Mouse (Mus musculus): ENCODE data around the gene Ctbp2.

Ctbp2 gene

GRCm38 (mm10) chr7:133008663-133009062, 115.5 kb downstream of the Ctbp2 start:
- DNase-seq (ENCODE audit: inconsistent ontology term): peak; percentile 63

GRCm38 (mm10) chr7:133007343-133007742, 116.8 kb downstream of the Ctbp2 start:
- DNase-seq (ENCODE audit: inconsistent ontology term): peak; percentile 90

DNA sequence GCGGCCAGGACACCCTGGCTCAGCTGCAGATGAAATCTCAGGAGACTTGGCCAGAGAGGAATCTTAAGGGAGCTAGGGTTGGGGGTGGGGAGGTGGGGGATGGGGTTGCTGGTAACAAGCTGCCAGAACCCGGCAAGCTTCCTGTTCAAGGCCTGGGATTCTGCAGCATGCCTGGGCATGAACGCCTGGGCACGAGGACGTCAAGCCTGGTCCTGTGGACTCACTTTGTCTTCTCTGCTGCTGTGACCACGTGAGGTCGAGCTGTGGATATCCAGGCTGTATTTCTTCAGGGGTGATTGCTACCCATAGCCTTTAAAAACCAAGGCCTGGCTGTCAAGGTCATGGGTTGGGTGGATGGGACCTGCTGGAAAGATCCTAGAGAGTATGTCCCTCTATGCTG, 118.4 kb downstream of the Ctbp2 start:
- no peak for DNase-seq (ENCODE audit: inconsistent ontology term)

- peak; percentile 49 for DNase-seq (ENCODE audit: inconsistent ontology term)
These were observed 120.7 kb downstream of the Ctbp2 start for GRCm38 (mm10) chr7:133003421-133003820.

DNA sequence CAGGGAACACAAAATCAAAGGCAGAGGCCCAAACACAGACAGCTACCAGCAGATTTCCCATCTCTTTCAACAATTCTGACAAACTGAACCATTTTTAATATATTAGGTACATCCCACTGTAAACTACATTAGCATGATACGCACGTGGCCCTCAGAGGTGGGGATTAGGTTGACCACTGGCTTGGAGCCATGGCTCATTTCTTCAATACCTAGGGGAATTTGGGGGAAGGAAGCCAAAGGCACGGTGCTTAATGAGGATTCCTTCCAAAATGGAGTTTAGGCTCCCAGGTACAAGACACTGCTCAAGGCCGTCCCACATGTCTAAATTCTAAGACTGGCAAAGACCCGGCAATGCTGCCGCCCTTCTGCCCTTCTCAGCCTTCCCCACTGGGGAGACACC, 121.9 kb downstream of the Ctbp2 start:
- DNase-seq (ENCODE audit: inconsistent ontology term): no peak

DNA sequence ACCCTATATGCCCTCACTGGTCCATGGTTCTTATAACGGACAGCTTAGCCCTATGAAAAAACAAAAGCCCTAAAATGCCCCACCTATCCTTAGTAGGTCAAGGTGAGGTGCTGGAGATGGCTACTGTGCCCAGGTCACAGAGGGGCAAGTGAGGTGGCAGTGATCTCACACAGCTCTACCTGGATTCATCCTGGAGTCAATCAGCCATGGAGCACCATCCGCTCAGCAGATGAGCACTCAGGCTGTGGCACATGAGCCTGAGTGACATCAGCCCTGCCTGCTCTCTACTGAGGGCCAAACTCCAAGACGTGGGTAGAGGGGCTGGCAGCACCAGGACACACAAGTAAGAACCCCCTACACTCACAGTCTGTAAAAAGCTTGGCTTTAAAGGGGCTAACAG, 122.8 kb downstream of the Ctbp2 start:
- DNase-seq (ENCODE audit: inconsistent ontology term): no peak

DNA sequence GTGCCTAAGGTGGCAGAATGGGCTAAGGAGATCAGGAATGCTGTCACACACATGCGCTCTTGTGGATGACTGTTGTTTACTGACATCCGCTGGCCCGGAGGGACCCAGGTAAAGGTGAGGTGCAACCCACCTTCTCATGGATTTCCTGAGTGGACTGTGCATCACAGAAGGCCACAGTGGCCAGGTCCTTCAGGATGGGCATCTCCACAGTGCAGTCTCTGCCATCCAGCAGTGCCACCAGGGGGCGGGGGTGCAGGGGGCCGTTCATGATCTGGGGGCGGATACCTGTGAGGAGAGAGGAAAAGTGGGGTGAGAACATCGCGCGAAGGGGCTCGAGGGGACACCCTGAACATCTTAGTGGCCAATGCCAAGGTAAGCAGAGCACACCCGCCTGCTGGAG, 125.1 kb downstream of the Ctbp2 start:
- no peak for DNase-seq (ENCODE audit: inconsistent ontology term)

- no peak for DNase-seq (ENCODE audit: inconsistent ontology term)
These were observed 125.5 kb downstream of the Ctbp2 start for GRCm38 (mm10) chr7:132998639-132999038.

GRCm38 (mm10) chr7:132996391-132996790, 127.8 kb downstream of the Ctbp2 start:
- no peak for DNase-seq (ENCODE audit: inconsistent ontology term)

GRCm38 (mm10) chr7:132994628-132995191, 129.4 kb downstream of the Ctbp2 start:
- no peak for DNase-seq (ENCODE audit: inconsistent ontology term)

DNA sequence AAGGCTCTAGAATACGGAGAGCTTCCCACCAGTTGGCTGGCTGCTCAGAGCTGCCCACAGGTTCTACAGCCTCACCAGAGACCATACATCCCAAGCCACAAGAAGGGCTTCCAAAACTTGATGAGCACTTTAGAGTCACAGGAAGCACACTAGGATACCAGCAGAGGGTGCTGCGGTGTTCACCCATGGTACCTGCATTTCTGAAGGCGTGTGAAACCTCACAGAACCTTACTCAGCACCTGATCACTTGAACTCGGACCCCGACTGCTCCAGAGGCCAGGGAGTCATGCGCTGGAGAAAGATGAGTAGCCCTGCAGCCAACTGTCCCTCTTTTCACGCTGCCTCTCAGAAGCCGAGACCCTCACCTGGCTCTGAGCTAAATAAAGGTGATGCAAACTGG, 130.0 kb downstream of the Ctbp2 start:
- no peak for DNase-seq (ENCODE audit: inconsistent ontology term)

GRCm38 (mm10) chr7:132992967-132993615, 131.1 kb downstream of the Ctbp2 start:
- no peak for DNase-seq (ENCODE audit: inconsistent ontology term)

DNA sequence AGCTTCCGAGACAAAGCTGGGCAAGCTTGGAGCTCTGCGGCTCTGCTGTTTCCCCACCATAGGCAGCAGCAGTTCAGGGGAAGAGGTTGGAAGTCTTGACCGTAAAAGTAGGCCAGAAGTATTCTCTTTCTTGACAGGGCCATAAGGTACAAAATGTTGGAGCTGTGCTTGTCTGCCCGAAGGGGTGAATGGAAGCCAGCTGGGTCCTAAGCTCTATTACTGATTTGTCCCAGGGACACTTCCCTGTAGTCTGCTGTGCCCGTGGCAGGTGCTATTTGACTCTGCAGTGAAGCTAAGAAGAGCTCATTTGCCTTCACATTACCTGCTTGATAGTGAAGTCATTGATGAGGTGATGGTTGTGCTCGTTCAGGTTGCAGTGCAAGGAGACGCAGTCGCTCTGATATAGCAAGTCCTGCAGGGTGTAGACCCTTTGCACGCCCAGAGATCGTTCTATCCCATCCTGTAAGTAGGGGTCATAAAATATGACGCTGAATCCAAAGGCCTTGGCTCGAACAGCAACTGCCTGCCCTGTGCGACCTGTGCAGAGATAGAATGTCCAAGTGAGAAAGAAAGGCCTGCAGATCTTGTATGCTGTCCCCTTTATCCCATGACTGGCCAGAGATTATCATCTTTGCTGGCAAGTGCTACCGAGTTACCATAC, 132.8 kb downstream of the Ctbp2 start:
- no peak for DNase-seq (ENCODE audit: inconsistent ontology term)

DNA sequence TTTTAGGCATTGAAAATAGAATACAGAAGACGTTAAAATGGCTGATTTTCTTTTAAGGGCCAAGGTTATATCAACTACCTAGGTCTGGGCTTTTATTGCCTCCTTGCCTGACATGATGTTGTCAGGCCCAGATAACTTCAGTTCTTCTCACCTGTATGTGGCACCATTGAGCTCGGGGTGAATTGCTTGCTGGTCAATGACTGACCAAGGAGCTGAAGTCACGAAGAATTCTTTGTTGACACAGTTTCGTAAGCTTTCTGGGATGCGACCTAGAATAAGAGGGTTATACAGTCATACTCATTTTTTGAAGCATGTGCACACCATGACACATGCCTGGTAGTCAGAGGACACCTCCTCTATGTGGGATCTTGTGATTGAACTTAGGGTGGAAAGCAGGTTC, 134.3 kb downstream of the Ctbp2 start:
- DNase-seq (ENCODE audit: inconsistent ontology term): no peak

DNA sequence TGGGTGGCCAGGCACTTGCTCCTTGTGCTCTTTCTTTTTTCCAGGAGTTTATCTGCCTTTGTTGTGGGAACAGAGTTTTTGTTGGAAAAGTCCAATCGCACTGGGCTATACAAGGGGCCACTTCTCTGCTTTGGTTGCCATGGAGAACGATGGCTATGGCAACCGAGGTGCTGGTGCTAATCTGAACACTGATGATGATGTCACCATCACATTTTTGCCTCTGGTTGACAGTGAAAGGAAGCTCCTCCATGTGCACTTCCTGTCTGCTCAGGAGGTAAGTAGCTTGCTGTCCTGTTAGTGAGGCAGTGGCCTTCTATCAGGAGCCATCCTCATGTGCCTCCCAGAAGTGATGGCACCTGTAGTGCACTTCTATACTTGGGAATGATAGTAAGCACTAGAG, 141.5 kb downstream of the Ctbp2 start:
- no peak for DNase-seq (ENCODE audit: inconsistent ontology term)

GRCm38 (mm10) chr7:132977981-132978380, 146.2 kb downstream of the Ctbp2 start:
- no peak for DNase-seq (ENCODE audit: inconsistent ontology term)

GRCm38 (mm10) chr7:132976079-132976478, 148.1 kb downstream of the Ctbp2 start:
- DNase-seq (ENCODE audit: inconsistent ontology term): peak; percentile 33

DNA sequence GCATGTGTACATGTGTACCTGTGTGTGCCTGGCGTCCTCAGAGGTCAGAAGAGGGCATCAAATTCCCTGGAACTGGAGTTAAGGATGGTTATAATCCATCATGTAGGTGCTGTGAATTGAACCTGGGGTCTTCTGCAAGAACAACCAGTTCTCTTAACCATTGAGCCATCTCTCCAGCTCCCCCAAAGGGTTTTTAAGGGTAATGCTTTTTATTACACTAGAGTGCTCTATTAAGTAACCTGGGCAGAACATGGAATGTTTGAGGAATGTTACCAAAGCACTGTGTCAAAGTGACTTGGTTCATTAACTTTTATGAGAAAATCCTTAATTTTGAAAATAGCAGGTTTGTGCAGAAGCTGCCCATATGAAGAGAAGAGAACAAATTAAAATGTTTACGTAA, 152.1 kb downstream of the Ctbp2 start:
- DNase-seq (ENCODE audit: inconsistent ontology term): no peak

DNA sequence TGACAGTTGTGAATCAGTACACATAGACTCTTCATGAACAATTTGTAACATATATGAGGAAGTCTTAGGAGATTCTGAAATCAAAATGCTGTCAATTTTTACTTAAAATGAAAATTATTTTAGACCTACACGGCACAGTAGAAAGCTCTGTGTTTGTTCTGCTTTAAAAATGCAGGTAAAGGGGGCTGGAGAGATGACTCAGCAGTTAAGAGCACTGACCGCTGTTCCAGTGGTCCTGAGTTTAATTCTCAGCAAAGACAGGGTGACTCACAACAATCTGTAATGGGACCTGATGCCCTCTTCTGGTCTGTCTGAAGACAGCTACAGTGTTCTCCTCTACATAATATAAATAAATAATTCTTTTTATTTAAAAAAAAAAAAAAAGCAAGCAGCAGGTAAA, 158.4 kb downstream of the Ctbp2 start:
- no peak for DNase-seq (ENCODE audit: inconsistent ontology term)

DNA sequence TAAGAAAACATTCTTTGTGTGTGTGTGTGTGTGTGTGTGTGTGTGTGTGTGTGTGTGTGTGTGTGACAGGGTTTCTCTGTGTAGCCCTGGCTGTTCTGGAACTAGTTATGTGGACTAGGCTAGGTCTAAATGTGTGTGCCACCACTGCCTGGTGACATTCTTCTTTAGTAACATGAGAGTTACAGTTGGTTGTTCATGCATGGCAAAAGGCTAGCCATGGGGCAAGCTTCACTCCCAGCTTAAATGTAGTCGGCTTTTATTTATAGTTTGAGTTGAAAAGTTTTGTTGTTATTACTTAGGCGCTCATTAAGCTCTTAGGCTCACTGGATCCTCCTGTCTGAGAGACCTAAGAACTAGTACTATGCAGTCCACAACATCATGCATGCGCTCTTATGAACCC, 159.8 kb downstream of the Ctbp2 start:
- DNase-seq (ENCODE audit: inconsistent ontology term): no peak

GRCm38 (mm10) chr7:132950613-132951012, 173.5 kb downstream of the Ctbp2 start:
- no peak for DNase-seq (ENCODE audit: inconsistent ontology term)

GRCm38 (mm10) chr7:132949968-132950367, 174.2 kb downstream of the Ctbp2 start:
- DNase-seq (ENCODE audit: inconsistent ontology term): no peak

- DNase-seq (ENCODE audit: inconsistent ontology term): no peak
These were observed 183.6 kb downstream of the Ctbp2 start for GRCm38 (mm10) chr7:132940569-132940968.

Measured in Muller cell, postnatal 12 days (primary cell).